Mouse (Mus musculus) ES-Bruce4 (cell line): ENCODE measurements around the gene Setd7. TPM values are rescaled to one million over a fixed set of nuclear protein-coding genes. Genes with fewer than 3 reads are reported as not detected.

ENCODE experiments used
- H3K27ac ChIP-seq: 2 replicates; pipeline ENCODE4 v1.5.1; 2012; ENCODE audit warnings: low read length, inconsistent platforms; ENCODE audit not compliant: insufficient read depth
- H3K27me3 ChIP-seq: 2 replicates; pipeline ENCODE4 v1.6.1; 2012; ENCODE audit warnings: mild to moderate bottlenecking, low read length, inconsistent platforms; ENCODE audit not compliant: control insufficient read depth, poor library complexity, insufficient read depth, severe bottlenecking
- H3K36me3 ChIP-seq: 2 replicates; pipeline ENCODE4 v1.6.1; 2012; ENCODE audit warnings: inconsistent platforms, mild to moderate bottlenecking, low read length, moderate library complexity; ENCODE audit not compliant: control insufficient read depth, poor library complexity, insufficient read depth, severe bottlenecking
- H3K4me1 ChIP-seq: one replicate; pipeline ENCODE4 v1.8.1; 2011; ENCODE audit warnings: low read length; ENCODE audit not compliant: control insufficient read depth, insufficient read depth
- H3K4me3 ChIP-seq: 2 replicates; pipeline ENCODE4 v1.5.1; 2011; ENCODE audit warnings: low read depth, mild to moderate bottlenecking, low read length
- H3K9ac ChIP-seq: 2 replicates; pipeline ENCODE4 v1.6.1; 2012; ENCODE audit warnings: low read depth, mild to moderate bottlenecking, inconsistent platforms; ENCODE audit not compliant: poor library complexity, severe bottlenecking
- H3K9me3 ChIP-seq: replicated peaks from 2 replicates; pipeline ENCODE4 v1.6.1; 2012; ENCODE audit warnings: mild to moderate bottlenecking, low read length, inconsistent platforms; ENCODE audit not compliant: control insufficient read depth, poor library complexity, insufficient read depth, severe bottlenecking
- CTCF ChIP-seq: IDR thresholded peaks from one replicate; pipeline ENCODE4 v1.8.1; 2011; ENCODE audit warnings: low read depth, low read length
- EP300 ChIP-seq: IDR thresholded peaks from 2 replicates; pipeline ENCODE4 v1.6.1; 2011; ENCODE audit warnings: low read depth, low read length; ENCODE audit not compliant: insufficient read depth
- POLR2A ChIP-seq: IDR thresholded peaks from one replicate; pipeline ENCODE4 v1.8.1; 2011; ENCODE audit warnings: low read length; ENCODE audit not compliant: insufficient read depth
- polyA plus RNA-seq: library from polyadenylated mRNA; stranded (reverse); fragments of >200 nt; gene quantifications from 2 replicates; pipeline ENCODE4 v1.2.4, GENCODE M21; 2011; ENCODE audit warnings: low read depth; ENCODE audit not compliant: missing spikeins, insufficient read depth, insufficient read length

Gene Setd7
- polyA plus RNA-seq, 1 experiment = 46.1 TPM

- Histone ChIP-seq H3K9ac (no peak overlapping the region), H3K9me3 (no peaks in the 10 kb centered on the region), H3K27ac (no peak overlapping the region), H3K4me1 (peaks cover 5% of the 10 kb centered on the region), H3K27me3 (no peaks in the 10 kb centered on the region), H3K4me3 (no peak overlapping the region), H3K36me3 (no peaks in the 10 kb centered on the region)
- TF ChIP-seq CTCF (no peak), POLR2A (no peak), EP300 (no peak)
Measured at GRCm38 (mm10) chr3:51553497-51553875, 7.2 kb downstream of the Setd7 start.

GRCm38 (mm10) chr3:51552841-51553496 is 7.7 kb downstream of the Setd7 start:
- Histone ChIP-seq H3K27ac (no peak overlapping the region), H3K9ac (no peak overlapping the region), H3K9me3 (no peaks in the 10 kb centered on the region), H3K36me3 (no peaks in the 10 kb centered on the region), H3K4me3 (no peak overlapping the region; the same call in 1 of the 2 replicates), H3K27me3 (no peaks in the 10 kb centered on the region), H3K4me1 (peaks cover 5% of the 10 kb centered on the region)
- TF ChIP-seq POLR2A = no peak
- no peak for TF ChIP-seq CTCF
- TF ChIP-seq EP300 = no peak

GRCm38 (mm10) chr3:51552197-51552596 is 8.5 kb downstream of the Setd7 start:
- no peaks in the 10 kb centered on the region for H3K27me3 ChIP-seq
- TF ChIP-seq POLR2A = no peak
- no peak for TF ChIP-seq EP300
- TF ChIP-seq CTCF = no peak
- no peaks in the 10 kb centered on the region for H3K36me3 ChIP-seq
- H3K9me3 ChIP-seq = no peaks in the 10 kb centered on the region
- H3K4me3 ChIP-seq = no peak overlapping the region
- H3K4me1 ChIP-seq = peaks cover 5% of the 10 kb centered on the region
- no peak overlapping the region for H3K27ac ChIP-seq
- no peak overlapping the region for H3K9ac ChIP-seq

DNA sequence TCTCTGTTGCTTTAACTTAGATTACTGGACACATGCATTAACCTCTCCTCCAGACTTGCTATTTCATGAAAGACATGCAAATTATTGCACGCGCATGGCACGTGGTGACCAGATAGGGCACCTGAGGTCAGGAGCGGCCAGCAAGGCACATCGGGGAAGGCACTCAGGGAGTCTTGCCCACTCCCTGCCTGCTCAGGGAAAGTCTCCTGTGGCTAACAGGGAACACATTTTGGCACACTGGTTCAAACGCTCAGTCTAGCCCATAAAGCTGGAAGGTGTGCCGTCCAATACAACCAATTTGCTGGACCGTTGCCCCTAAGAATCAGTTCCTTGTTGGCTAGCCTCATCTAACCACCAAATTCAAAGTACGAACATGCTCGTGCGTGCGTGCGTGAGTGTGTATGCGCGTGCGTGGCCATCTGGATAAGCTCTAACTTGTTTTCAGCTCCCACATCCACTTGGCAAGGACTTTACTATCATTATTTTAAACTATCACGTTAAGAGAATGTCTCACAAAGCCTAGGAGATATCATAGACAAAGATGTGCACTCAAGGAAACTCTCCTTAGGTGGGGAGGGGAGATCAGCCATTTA is 11.6 kb downstream of the Setd7 start:
- no peak for TF ChIP-seq CTCF
- TF ChIP-seq EP300 = no peak
- no peak for TF ChIP-seq POLR2A
- Histone ChIP-seq H3K4me3 (no peak overlapping the region), H3K27me3 (no peaks in the 10 kb centered on the region), H3K9me3 (no peaks in the 10 kb centered on the region), H3K9ac (no peak overlapping the region), H3K27ac (no peak overlapping the region), H3K36me3 (no peaks in the 10 kb centered on the region), H3K4me1 (peaks cover 5% of the 10 kb centered on the region)

DNA sequence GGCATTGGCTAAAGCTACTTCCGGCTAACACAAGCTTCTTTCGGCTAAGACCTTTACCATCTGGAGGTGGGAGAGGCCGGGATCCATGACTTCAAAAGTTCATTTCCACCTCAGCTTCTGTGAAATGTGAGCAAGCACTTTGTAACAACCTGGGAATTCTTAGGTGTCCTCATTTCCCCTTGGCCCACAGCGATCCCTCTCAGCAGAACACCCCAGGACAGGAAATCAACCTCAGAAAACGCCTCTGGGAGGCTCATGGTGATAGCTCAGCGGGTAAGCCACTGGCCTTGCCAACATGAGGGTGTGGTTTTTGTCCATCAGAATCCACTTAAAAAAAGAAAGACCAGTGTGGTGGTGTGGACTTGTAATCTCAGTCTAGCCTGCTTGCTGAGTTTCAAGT is 13.1 kb downstream of the Setd7 start:
- no peak overlapping the region for H3K9ac ChIP-seq
- H3K27ac ChIP-seq = no peak overlapping the region
- H3K27me3 ChIP-seq = no peaks in the 10 kb centered on the region
- H3K4me1 ChIP-seq = peaks cover under 1% of the 10 kb centered on the region
- H3K4me3 ChIP-seq = no peak overlapping the region
- H3K36me3 ChIP-seq = no peaks in the 10 kb centered on the region
- TF ChIP-seq POLR2A = no peak
- TF ChIP-seq CTCF = no peak
- no peak for TF ChIP-seq EP300
- H3K9me3 ChIP-seq = no peaks in the 10 kb centered on the region

GRCm38 (mm10) chr3:51544442-51545128 is 16.1 kb downstream of the Setd7 start:
- TF ChIP-seq POLR2A (no peak), EP300 (no peak), CTCF (no peak)
- H3K27me3 ChIP-seq = no peaks in the 10 kb centered on the region
- no peak overlapping the region for H3K4me3 ChIP-seq
- no peaks in the 10 kb centered on the region for H3K4me1 ChIP-seq
- H3K36me3 ChIP-seq = no peaks in the 10 kb centered on the region
- H3K27ac ChIP-seq = no peak overlapping the region
- H3K9ac ChIP-seq = no peak overlapping the region
- H3K9me3 ChIP-seq = no peaks in the 10 kb centered on the region
